Mouse (Mus musculus) CH12.LX (cell line): ENCODE data around the gene Uck2. TPM values are rescaled to one million over a fixed set of nuclear protein-coding genes. Genes with fewer than 3 reads are reported as not detected.

Source experiments
- DNase-seq: peaks from one replicate; pipeline ENCODE4 v3.0.0-alpha.2; 2013; ENCODE audit errors: extremely low read depth
- H3K27ac ChIP-seq: 2 replicates; pipeline ENCODE4 v1.5.1; 2012; ENCODE audit warnings: low read depth, mild to moderate bottlenecking, control low read depth, moderate library complexity; ENCODE audit not compliant: insufficient read depth
- H3K27me3 ChIP-seq: replicated peaks from 2 replicates; pipeline ENCODE3; 2012; ENCODE audit warnings: inconsistent platforms
- H3K36me3 ChIP-seq, 2 experiments: replicated peaks in 1 of 2; 2 replicates each; pipeline versions ENCODE3 to v1.6.1; 2012; ENCODE audit warnings: inconsistent platforms in 1 of 2, low read length in 1 of 2, mild to moderate bottlenecking in 1 of 2, mixed read lengths in 1 of 2, moderate library complexity in 1 of 2; ENCODE audit not compliant: control insufficient read depth in 1 of 2, insufficient read depth in 1 of 2
- H3K4me1 ChIP-seq, 2 experiments: 2 replicates each; pipeline ENCODE4 v1.6.1; 2012; ENCODE audit warnings: inconsistent platforms in 1 of 2, moderate library complexity in 1 of 2; ENCODE audit not compliant: insufficient read depth in 2 of 2, control insufficient read depth in 1 of 2
- H3K4me2 ChIP-seq: 2 replicates; pipeline ENCODE4 v1.6.1; 2012; ENCODE audit warnings: low read depth, mild to moderate bottlenecking, control low read depth; ENCODE audit not compliant: poor library complexity, insufficient read depth, severe bottlenecking
- H3K4me3 ChIP-seq, 3 experiments: fragments of 150-350 bp in 1 of 3; sonication (generic) in 1 of 3; replicated peaks in 1 of 3; 2 replicates each; pipeline versions ENCODE3 to v1.5.1; 2011 to 2012; ENCODE audit warnings: low read depth in 2 of 3, low read length in 2 of 3, mild to moderate bottlenecking in 2 of 3, moderate library complexity in 2 of 3, control low read depth in 1 of 3, improper control_type of control experiment in 1 of 3, inconsistent platforms in 1 of 3, mixed read lengths in 1 of 3; ENCODE audit not compliant: poor library complexity in 1 of 3
- H3K79me2 ChIP-seq: replicated peaks from 2 replicates; pipeline ENCODE4 v1.6.1; 2012; ENCODE audit warnings: mild to moderate bottlenecking, moderate library complexity; ENCODE audit not compliant: control insufficient read depth, poor library complexity, insufficient read depth, severe bottlenecking; ENCODE audit errors: extremely low read depth
- H3K9ac ChIP-seq: 2 replicates; pipeline ENCODE4 v1.6.1; 2012; ENCODE audit warnings: low read depth, mild to moderate bottlenecking, control low read depth, moderate library complexity; ENCODE audit not compliant: insufficient read depth
- H3K9me3 ChIP-seq: replicated peaks from 2 replicates; pipeline ENCODE3; 2012; ENCODE audit warnings: low read length, inconsistent platforms, mixed read lengths
- CHD1 ChIP-seq: IDR thresholded peaks from 2 replicates; pipeline ENCODE4 v1.6.1; 2012; ENCODE audit warnings: low read depth, low read length, improper control_type of control experiment, inconsistent platforms
- CTCF ChIP-seq, 2 experiments: IDR thresholded peaks in 1 of 2; conservative IDR thresholded peaks in 1 of 2; 2 replicates each; pipeline ENCODE4 v1.5.1; 2011 to 2012; ENCODE audit warnings: low read depth in 2 of 2, low read length in 2 of 2, improper control_type of control experiment in 1 of 2, inconsistent platforms in 1 of 2, mild to moderate bottlenecking in 1 of 2, moderate library complexity in 1 of 2
- E2F4 ChIP-seq: IDR thresholded peaks from 2 replicates; pipeline ENCODE4 v1.6.1; 2011; ENCODE audit warnings: low read depth, low read length, improper control_type of control experiment; ENCODE audit not compliant: insufficient replicate concordance
- EP300 ChIP-seq: IDR thresholded peaks from 2 replicates; pipeline ENCODE4 v1.6.1; 2011; ENCODE audit warnings: low read length, improper control_type of control experiment
- ETS1 ChIP-seq: conservative IDR thresholded peaks from 2 replicates; pipeline ENCODE4 v1.6.1; 2012; ENCODE audit warnings: low read depth, mild to moderate bottlenecking, inconsistent platforms, low read length, improper control_type of control experiment, moderate library complexity
- HCFC1 ChIP-seq: IDR thresholded peaks from 2 replicates; pipeline ENCODE4 v1.6.1; 2012; ENCODE audit warnings: low read depth, mild to moderate bottlenecking, inconsistent platforms, low read length, improper control_type of control experiment
- IRF4 ChIP-seq: IDR thresholded peaks from 2 replicates; pipeline ENCODE4 v1.6.1; 2014; ENCODE audit warnings: low read depth, mild to moderate bottlenecking, inconsistent platforms, low read length, improper control_type of control experiment
- JUN ChIP-seq: IDR thresholded peaks from 2 replicates; pipeline ENCODE4 v1.6.1; 2011; ENCODE audit warnings: low read depth, mild to moderate bottlenecking, low read length, improper control_type of control experiment, moderate library complexity; ENCODE audit not compliant: insufficient read depth
- JUND ChIP-seq: conservative IDR thresholded peaks from 2 replicates; pipeline ENCODE4 v1.6.1; 2011; ENCODE audit warnings: low read depth, low read length, improper control_type of control experiment
- KAT2A ChIP-seq: IDR thresholded peaks from 2 replicates; pipeline ENCODE4 v1.6.1; 2012; ENCODE audit warnings: low read length, improper control_type of control experiment, inconsistent platforms; ENCODE audit not compliant: insufficient replicate concordance
- MAFK ChIP-seq: IDR thresholded peaks from 2 replicates; pipeline ENCODE4 v1.6.1; 2011; ENCODE audit warnings: low read length, improper control_type of control experiment; ENCODE audit not compliant: insufficient replicate concordance
- MAZ ChIP-seq: IDR thresholded peaks from 2 replicates; pipeline ENCODE4 v1.6.1; 2012; ENCODE audit warnings: low read depth, mild to moderate bottlenecking, inconsistent platforms, low read length, improper control_type of control experiment, moderate library complexity
- MYC ChIP-seq: IDR thresholded peaks from 2 replicates; pipeline ENCODE4 v1.6.1; 2011; ENCODE audit warnings: low read depth, mild to moderate bottlenecking, improper control_type of control experiment, low read length
- NELFE ChIP-seq: IDR thresholded peaks from 2 replicates; pipeline ENCODE4 v1.6.1; 2011; ENCODE audit warnings: low read depth, low read length, improper control_type of control experiment
- POLR2A ChIP-seq: IDR thresholded peaks from 2 replicates; pipeline ENCODE4 v1.6.1; 2011; ENCODE audit warnings: low read depth, mild to moderate bottlenecking, improper control_type of control experiment, low read length
- POLR2AphosphoS2 ChIP-seq: IDR thresholded peaks from 2 replicates; pipeline ENCODE4 v1.6.1; 2011; ENCODE audit warnings: low read depth, low read length, improper control_type of control experiment
- RAD21 ChIP-seq: IDR thresholded peaks from 2 replicates; pipeline ENCODE4 v1.6.1; 2011; ENCODE audit warnings: low read depth, mild to moderate bottlenecking, low read length, improper control_type of control experiment, moderate library complexity
- SMC3 ChIP-seq: IDR thresholded peaks from 2 replicates; pipeline ENCODE4 v1.6.1; 2011; ENCODE audit warnings: low read depth, low read length, improper control_type of control experiment
- TCF12 ChIP-seq: IDR thresholded peaks from 2 replicates; pipeline ENCODE4 v1.6.1; 2014; ENCODE audit warnings: low read depth, mild to moderate bottlenecking, inconsistent platforms, low read length, improper control_type of control experiment
- ZC3H11A ChIP-seq: IDR thresholded peaks from 2 replicates; pipeline ENCODE4 v1.6.1; 2012; ENCODE audit warnings: low read depth, mild to moderate bottlenecking, inconsistent platforms, low read length, improper control_type of control experiment
- ZMIZ1 ChIP-seq: IDR thresholded peaks from 2 replicates; pipeline ENCODE4 v1.6.1; 2012; ENCODE audit warnings: low read depth, mild to moderate bottlenecking, inconsistent platforms, low read length, improper control_type of control experiment
- ZNF384 ChIP-seq: IDR thresholded peaks from 2 replicates; pipeline ENCODE4 v1.6.1; 2012; ENCODE audit warnings: low read depth, low read length, improper control_type of control experiment, inconsistent platforms
- dilution Hi-C: fragments of 300-500 bp; cut with MboI; formaldehyde crosslinking; loops from 2 replicates; pipeline ENCODE4 v1.14.3; 2020; ENCODE audit warnings: low sequenced_read_pairs; ENCODE audit not compliant: extremely low pct_unique_long_range_greater_than_20kb, extremely low pct_ligation_motif_present
- in situ Hi-C: fragments of 300-500 bp; cut with MboI; formaldehyde crosslinking; loops from 3 replicates; pipeline ENCODE4 v1.14.3; 2019; ENCODE audit warnings: low sequenced_read_pairs, low pct_ligation_motif_present, low pct_unique_long_range_greater_than_20kb, mixed read lengths
- polyA plus RNA-seq: library from polyadenylated mRNA; unstranded; fragments of >175 nt; gene quantifications from 2 replicates; pipeline ENCODE4 v1.2.1, GENCODE M21; 2012; ENCODE audit warnings: low read depth; ENCODE audit not compliant: insufficient read length
- total RNA-seq, 2 experiments: library from RNA; depleted of rRNA; stranded (reverse); fragments of 300-350 nt in 1 of 2; fragments of >200 nt in 1 of 2; gene quantifications; 2 replicates each; pipeline ENCODE4 v1.2.3; 2012 to 2014

The Uck2 gene
- total and polyA plus RNA-seq, 3 experiments = 235 to 392 (median 363) TPM

GRCm38 (mm10) chr1:167261750-167262149, 23.4 kb downstream of the Uck2 start:
- in situ Hi-C loops (no loop called here), dilution Hi-C loops (no loop called here)
- H3K4me2 ChIP-seq = no peak overlapping the region
- no peaks in the 10 kb centered on the region for H3K27me3 ChIP-seq
- no peak for DNase-seq
- TF ChIP-seq ETS1 (no peak), JUND (no peak), TCF12 (no peak), RAD21 (no peak), NELFE (no peak), ZMIZ1 (no peak), MAFK (no peak), HCFC1 (no peak), POLR2A (no peak), POLR2AphosphoS2 (no peak)
- peaks cover 5% of the 10 kb centered on the region for H3K9me3 ChIP-seq
- no peak overlapping the region for H3K27ac ChIP-seq
- H3K79me2 ChIP-seq = peaks cover 88% of the 10 kb centered on the region
- no peak overlapping the region for H3K9ac ChIP-seq
- H3K4me3 ChIP-seq = no peak overlapping the region
- H3K4me1 ChIP-seq = peaks cover 2 to 19% of the 10 kb centered on the region in 2 experiments; a peak in 2 of 4 replicates
- peaks cover 14 to 84% of the 10 kb centered on the region in 2 experiments for H3K36me3 ChIP-seq

DNA sequence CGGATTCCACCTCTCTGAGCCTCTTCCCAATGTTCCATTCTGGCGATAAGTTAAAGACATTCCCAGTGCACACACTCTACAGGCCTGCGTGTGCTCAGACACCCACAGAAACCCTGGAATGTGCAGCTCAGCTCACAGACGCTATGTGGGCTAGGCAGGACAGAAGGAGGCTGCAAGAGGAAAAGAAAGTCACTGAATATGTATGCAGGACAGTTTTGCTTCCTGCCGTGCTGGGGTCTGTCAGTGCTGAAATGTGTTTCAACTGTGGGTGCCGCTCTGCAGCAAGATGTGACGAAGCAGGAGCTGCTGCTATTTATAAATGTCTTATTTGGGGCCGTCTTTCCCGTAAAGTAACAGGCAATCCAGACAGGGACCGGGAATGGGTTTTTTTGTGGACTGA, 25.4 kb downstream of the Uck2 start:
- TF ChIP-seq ZNF384 (no peak), MYC (no peak), RAD21 (no peak), POLR2A (no peak), MAZ (no peak), KAT2A (no peak), E2F4 (no peak), EP300 (no peak), SMC3 (no peak), IRF4 (no peak), CHD1 (no peak), ZC3H11A (no peak), CTCF (conservative IDR thresholded peaks at IDR 0.05 in 1 of 2, IDR thresholded peaks at IDR 0.05 in 1 of 2; ENCODE audit: low read depth in 2 of 2, low read length in 2 of 2) (no peak), MAFK (no peak), JUN (no peak), NELFE (no peak), ZMIZ1 (no peak), TCF12 (no peak), HCFC1 (no peak)
- no peak overlapping the region for H3K4me2 ChIP-seq
- peaks cover 5% of the 10 kb centered on the region for H3K9me3 ChIP-seq
- dilution Hi-C loops = no loop called here
- peaks cover 0 to 12% of the 10 kb centered on the region in 2 experiments; a peak in 2 of 4 replicates for H3K4me1 ChIP-seq
- no peaks in the 10 kb centered on the region for H3K27me3 ChIP-seq
- in situ Hi-C loops = no loop called here
- DNase-seq = no peak
- H3K27ac ChIP-seq = no peak overlapping the region
- peaks cover 9 to 83% of the 10 kb centered on the region in 2 experiments for H3K36me3 ChIP-seq
- peaks cover 88% of the 10 kb centered on the region for H3K79me2 ChIP-seq
- H3K4me3 ChIP-seq = no peak overlapping the region
- H3K9ac ChIP-seq = no peak overlapping the region
